Mouse (Mus musculus): ENCODE measurements around the gene Slc22a26.
"Not testable (repeated sequence)": the region's sequence is repeated elsewhere in the genome, so short reads cannot be mapped to it uniquely, and the experiment has no call there.

Slc22a26 gene

DNA sequence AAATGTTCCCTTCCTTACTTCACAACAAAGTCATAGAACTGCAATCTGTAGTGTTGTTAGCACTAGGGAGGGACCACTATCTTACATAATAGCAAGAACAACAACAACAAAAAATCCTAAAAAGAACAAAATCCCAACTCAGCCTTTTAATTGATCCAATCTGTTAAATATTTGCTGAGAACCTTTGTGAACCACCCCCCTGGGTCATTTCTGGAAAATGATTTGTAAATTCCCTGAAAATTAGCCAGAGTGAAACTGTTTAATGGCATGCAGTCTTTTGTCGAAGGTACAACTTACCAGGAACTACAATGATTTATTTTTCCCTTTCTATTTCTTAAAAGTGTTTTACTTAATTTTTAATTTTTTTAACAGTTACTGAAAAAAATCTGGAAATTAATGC lies at the start of gene Slc22a26:
Slc22a26 (minus strand) TSS at position 97 of the 400 bp plus-strand sequence.
- DNase-seq, result no peak

DNA sequence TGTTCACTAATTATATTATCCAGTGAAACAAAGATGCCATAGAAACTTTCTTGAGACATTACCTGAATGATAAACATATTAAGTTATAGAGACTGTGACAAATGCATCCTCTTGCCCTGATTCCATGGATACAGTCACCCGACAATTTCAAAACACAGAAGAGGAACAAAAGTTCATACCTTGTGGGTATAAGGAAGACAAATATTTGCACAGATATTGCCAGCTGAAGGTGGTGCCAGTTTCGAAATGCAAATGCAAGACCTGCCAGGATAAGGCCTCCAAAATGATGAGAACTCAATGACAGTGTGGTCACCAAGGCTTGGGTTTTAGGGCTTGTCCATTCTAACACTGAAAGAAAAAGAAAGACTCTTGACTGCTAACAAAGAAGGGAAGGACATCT lies 27.4 kb upstream of the Slc22a26 start:
- no peak for DNase-seq

DNA sequence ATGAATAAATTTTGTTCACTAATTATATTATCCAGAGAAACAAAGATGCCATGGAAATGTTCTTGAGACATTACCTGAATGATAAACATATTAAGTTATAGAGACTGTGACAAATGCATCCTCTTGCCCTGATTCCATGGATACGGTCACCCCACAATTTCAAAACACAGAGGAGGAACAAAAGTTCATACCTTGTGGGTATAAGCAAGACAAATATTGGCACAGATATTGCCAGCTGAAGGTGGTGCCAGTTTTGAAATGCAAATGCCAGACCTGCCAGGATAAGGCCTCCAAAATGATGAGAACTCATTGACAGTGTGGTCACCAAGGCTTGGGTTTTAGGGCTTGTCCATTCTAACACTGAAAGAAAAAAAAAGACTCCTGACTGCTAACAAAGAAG lies 11.9 kb downstream of the Slc22a26 start:
- no peak for DNase-seq

DNA sequence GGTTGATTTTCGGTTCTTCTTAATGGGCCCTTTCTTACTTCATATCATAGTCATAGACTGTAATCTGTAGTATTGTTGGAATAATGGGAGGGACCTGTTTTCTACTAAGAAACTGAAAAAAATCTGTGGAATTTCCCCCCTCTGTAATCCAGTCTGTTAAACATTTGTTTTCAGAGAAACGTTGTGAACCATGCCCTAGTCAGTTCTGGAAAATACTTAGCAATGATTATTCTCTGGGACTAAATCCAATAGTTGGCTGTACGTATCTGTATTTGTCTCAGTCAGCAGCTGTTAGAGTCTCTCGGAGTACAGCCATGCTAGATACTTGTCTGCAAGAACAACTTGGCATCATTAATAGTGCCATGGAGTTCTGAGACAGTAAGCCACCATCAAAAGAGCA lies 27.2 kb downstream of the Slc22a26 start:
- no peak for DNase-seq

DNA sequence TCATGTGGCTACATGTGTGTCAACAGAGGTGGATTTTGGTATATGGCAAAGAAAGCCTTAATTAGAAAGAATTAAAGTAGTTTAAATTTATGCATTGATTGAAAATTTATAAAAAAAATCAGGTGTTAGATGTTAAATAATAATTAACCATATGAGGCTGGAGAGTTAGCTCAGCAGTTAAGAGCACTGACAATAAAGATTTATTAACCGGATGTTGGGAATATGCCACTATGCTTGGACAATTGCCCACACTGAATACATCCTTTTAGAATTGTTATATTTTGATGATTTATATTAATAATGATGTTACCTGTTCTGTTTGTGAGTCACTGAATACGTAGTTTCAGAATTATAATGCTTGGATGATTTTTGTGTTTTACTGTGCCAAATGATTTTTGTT lies 36.3 kb downstream of the Slc22a26 start:
- no peak for DNase-seq

DNA sequence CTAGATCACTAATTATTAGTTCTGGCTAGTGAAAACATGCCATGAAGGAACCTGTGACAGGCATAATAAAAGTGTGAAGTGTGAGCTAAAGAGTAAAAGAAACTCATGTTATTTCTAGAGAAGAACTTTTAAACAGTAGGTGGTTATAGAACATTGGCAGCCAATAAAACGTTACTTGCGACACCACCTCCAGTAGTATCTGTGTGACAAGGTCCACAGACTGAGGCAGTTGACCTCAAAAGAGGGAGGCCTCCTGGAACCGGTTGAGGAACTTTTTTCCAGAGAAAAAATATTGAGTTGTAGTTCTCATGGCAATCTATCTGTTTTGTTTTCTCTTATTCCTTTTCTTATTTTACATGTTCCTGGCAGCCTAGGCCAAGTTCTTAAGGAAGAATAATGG lies 36.9 kb downstream of the Slc22a26 start:
- no peak for DNase-seq

DNA sequence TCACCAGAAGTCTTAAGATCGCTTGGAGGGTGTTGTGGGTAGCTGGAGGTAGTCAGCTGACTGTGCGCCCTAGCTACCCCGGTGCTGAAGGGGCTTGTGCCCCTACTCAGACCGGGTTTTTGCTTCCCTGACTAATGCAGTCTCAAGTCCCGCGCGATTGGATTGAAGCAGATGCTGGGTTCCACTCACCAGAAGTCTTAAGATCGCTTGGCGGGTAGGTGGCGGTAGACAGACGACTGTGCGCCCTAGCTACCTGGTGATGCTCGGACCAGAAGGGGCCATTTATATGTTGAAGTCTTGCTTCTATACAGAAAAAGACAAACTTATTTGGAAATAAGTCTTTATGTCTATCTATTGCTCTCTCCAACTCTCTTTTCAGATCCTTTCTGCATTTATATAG lies 49.1 kb downstream of the Slc22a26 start:
- not testable (repeated sequence) for DNase-seq

All from thymus, postnatal 36 days (tissue).